Mouse (Mus musculus) MEL (cell line): ENCODE measurements around the gene Gsta2. TPM values are rescaled to one million over a fixed set of nuclear protein-coding genes. Genes with fewer than 3 reads are reported as not detected.
A peak's percentile ranks its signal among the peaks of the same experiment; 100 is the strongest.

Experiments used
- DNase-seq: peaks from one replicate; pipeline ENCODE4 v3.0.0; 2011; ENCODE audit warnings: low read depth, low spot score
- H3K27ac ChIP-seq: 2 replicates; pipeline ENCODE4 v1.5.1; 2012; ENCODE audit warnings: low read depth, mild to moderate bottlenecking, control low read depth, low read length, moderate library complexity; ENCODE audit not compliant: control insufficient read depth
- H3K27me3 ChIP-seq, 2 experiments: fragments of 150-350 bp in 1 of 2; sonication (generic) in 1 of 2; 2 replicates each; pipeline ENCODE4 v1.6.1; 2012; ENCODE audit warnings: low read length in 2 of 2, mild to moderate bottlenecking in 2 of 2, improper control_type of control experiment in 1 of 2, moderate library complexity in 1 of 2; ENCODE audit not compliant: insufficient read depth in 2 of 2, control insufficient read depth in 1 of 2
- H3K36me3 ChIP-seq, 2 experiments: 2 replicates each; pipeline ENCODE4 v1.6.1; 2012 to 2014; ENCODE audit warnings: low read length in 2 of 2, improper control_type of control experiment in 1 of 2, inconsistent platforms in 1 of 2, mild to moderate bottlenecking in 1 of 2; ENCODE audit not compliant: insufficient read depth in 2 of 2, control insufficient read depth in 1 of 2
- H3K4me1 ChIP-seq, 2 experiments: fragments of 150-350 bp in 1 of 2; sonication (generic) in 1 of 2; 2 replicates each; pipeline ENCODE4 v1.6.1; 2012; ENCODE audit warnings: low read length in 2 of 2, improper control_type of control experiment in 1 of 2, mild to moderate bottlenecking in 1 of 2; ENCODE audit not compliant: insufficient read depth in 2 of 2, control insufficient read depth in 1 of 2
- H3K4me3 ChIP-seq, 2 experiments: fragments of 150-350 bp in 1 of 2; sonication (generic) in 1 of 2; 2 replicates each; pipeline ENCODE4 v1.5.1; 2012; ENCODE audit warnings: low read depth in 2 of 2, low read length in 2 of 2, mild to moderate bottlenecking in 2 of 2, moderate library complexity in 2 of 2, control low read depth in 1 of 2, improper control_type of control experiment in 1 of 2; ENCODE audit not compliant: control insufficient read depth in 1 of 2, insufficient read depth in 1 of 2
- H3K79me2 ChIP-seq: 2 replicates; pipeline ENCODE4 v1.6.1; 2012; ENCODE audit warnings: mild to moderate bottlenecking, low read length, moderate library complexity; ENCODE audit not compliant: control insufficient read depth, poor library complexity, insufficient read depth
- H3K9ac ChIP-seq: 2 replicates; pipeline ENCODE4 v1.6.1; 2012; ENCODE audit warnings: low read depth, mild to moderate bottlenecking, control low read depth, low read length, moderate library complexity; ENCODE audit not compliant: control insufficient read depth, poor library complexity, severe bottlenecking
- H3K9me3 ChIP-seq: fragments of 150-350 bp; sonication (generic); replicated peaks from 2 replicates; pipeline ENCODE4 v1.6.1; 2012; ENCODE audit warnings: mild to moderate bottlenecking, low read length, improper control_type of control experiment, moderate library complexity; ENCODE audit not compliant: insufficient read depth
- CTCF ChIP-seq, 3 experiments: IDR thresholded peaks in 2 of 3; conservative IDR thresholded peaks in 1 of 3; 2 replicates each; pipeline ENCODE4 v1.5.1; 2011 to 2012; ENCODE audit warnings: low read length in 3 of 3, low read depth in 2 of 3, mild to moderate bottlenecking in 2 of 3, improper control_type of control experiment in 1 of 3, inconsistent platforms in 1 of 3, mixed read lengths in 1 of 3, moderate library complexity in 1 of 3; ENCODE audit not compliant: control insufficient read depth in 1 of 3, insufficient read depth in 1 of 3, poor library complexity in 1 of 3, severe bottlenecking in 1 of 3
- EP300 ChIP-seq, 2 experiments: IDR thresholded peaks; 2 replicates each; pipeline ENCODE4 v1.6.1; 2011; ENCODE audit warnings: improper control_type of control experiment in 2 of 2, low read length in 2 of 2, low read depth in 1 of 2, mild to moderate bottlenecking in 1 of 2
- GABPA ChIP-seq: IDR thresholded peaks from 2 replicates; pipeline ENCODE4 v1.6.1; 2012; ENCODE audit warnings: low read depth, mild to moderate bottlenecking, inconsistent platforms, low read length, improper control_type of control experiment, moderate library complexity
- GATA1 ChIP-seq: IDR thresholded peaks from 2 replicates; pipeline ENCODE4 v1.6.1; 2011; ENCODE audit warnings: low read depth, low read length, improper control_type of control experiment
- MAZ ChIP-seq: IDR thresholded peaks from 2 replicates; pipeline ENCODE4 v1.6.1; 2012; ENCODE audit warnings: low read depth, mild to moderate bottlenecking, inconsistent platforms, low read length, improper control_type of control experiment
- MXI1 ChIP-seq: IDR thresholded peaks from 2 replicates; pipeline ENCODE4 v1.6.1; 2011; ENCODE audit warnings: mild to moderate bottlenecking, low read depth, low read length, improper control_type of control experiment
- RAD21 ChIP-seq: IDR thresholded peaks from 2 replicates; pipeline ENCODE4 v1.6.1; 2011; ENCODE audit warnings: mild to moderate bottlenecking, low read depth, low read length, improper control_type of control experiment
- RCOR1 ChIP-seq: IDR thresholded peaks from 2 replicates; pipeline ENCODE4 v1.6.1; 2012; ENCODE audit warnings: low read depth, mild to moderate bottlenecking, inconsistent platforms, low read length, improper control_type of control experiment
- SMC3 ChIP-seq: IDR thresholded peaks from 2 replicates; pipeline ENCODE4 v1.6.1; 2011; ENCODE audit warnings: low read depth, low read length, improper control_type of control experiment
- TCF12 ChIP-seq: IDR thresholded peaks from 2 replicates; pipeline ENCODE4 v1.6.1; 2014; ENCODE audit warnings: low read depth, mild to moderate bottlenecking, inconsistent platforms, low read length, improper control_type of control experiment, moderate library complexity
- ZC3H11A ChIP-seq: IDR thresholded peaks from 2 replicates; pipeline ENCODE4 v1.6.1; 2012; ENCODE audit warnings: low read depth, mild to moderate bottlenecking, inconsistent platforms, low read length, improper control_type of control experiment
- ZMIZ1 ChIP-seq: IDR thresholded peaks from 2 replicates; pipeline ENCODE4 v1.6.1; 2012; ENCODE audit warnings: low read depth, mild to moderate bottlenecking, inconsistent platforms, low read length, improper control_type of control experiment, moderate library complexity
- ZNF384 ChIP-seq: IDR thresholded peaks from 2 replicates; pipeline ENCODE4 v1.6.1; 2012; ENCODE audit warnings: low read depth, mild to moderate bottlenecking, inconsistent platforms, low read length, improper control_type of control experiment
- polyA plus RNA-seq, 2 experiments: library from polyadenylated mRNA; stranded (reverse) in 1 of 2; unstranded in 1 of 2; fragments of >175 nt in 1 of 2; fragments of >200 nt in 1 of 2; gene quantifications; 2 replicates each; pipeline versions ENCODE4 v1.2.1 to v1.2.4; 2012; ENCODE audit warnings: low replicate concordance in 2 of 2, low read depth in 1 of 2; ENCODE audit not compliant: insufficient read length in 2 of 2, insufficient read depth in 1 of 2, missing spikeins in 1 of 2
- total RNA-seq: library from RNA; depleted of rRNA; stranded (reverse); fragments of 300-350 nt; gene quantifications from 2 replicates; pipeline ENCODE4 v1.2.3, GENCODE M21; 2012

Gene Gsta2
- total and polyA plus RNA-seq, 3 experiments = not detected

DNA sequence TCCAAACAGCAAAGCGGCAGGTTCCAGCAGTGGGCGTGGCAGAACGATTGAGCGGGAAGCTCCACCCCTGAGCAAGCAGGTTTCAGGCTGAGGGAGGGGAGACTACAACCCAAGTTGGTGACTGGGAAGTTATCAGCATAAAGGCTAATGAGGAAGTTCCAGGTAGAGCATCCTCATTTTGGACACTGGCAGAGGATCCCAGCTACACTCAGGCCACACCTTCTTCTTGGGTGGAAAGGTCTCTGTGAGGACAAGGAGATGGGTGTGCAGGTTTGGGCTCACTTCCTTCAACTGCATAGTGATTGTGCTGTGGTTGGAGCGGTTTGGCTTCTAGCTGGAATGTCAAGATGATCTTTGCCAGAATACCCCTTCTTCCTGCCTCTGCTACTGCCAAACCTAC lies 34.4 kb upstream of the Gsta2 start:
- peaks cover 4% of the 10 kb centered on the region for H3K79me2 ChIP-seq
- TF ChIP-seq CTCF (IDR thresholded peaks at IDR 0.05 in 2 of 3, conservative IDR thresholded peaks at IDR 0.05 in 1 of 3; ENCODE audit: control insufficient read depth in 1 of 3, insufficient read depth in 1 of 3, low read depth in 2 of 3, low read length in 3 of 3, poor library complexity in 1 of 3, severe bottlenecking in 1 of 3) = no peak
- TF ChIP-seq GATA1 = no peak
- H3K4me3 ChIP-seq = no peak overlapping the region
- peak; percentile 54 for DNase-seq
- no peak overlapping the region for H3K9ac ChIP-seq
- H3K4me1 ChIP-seq = peaks cover 4 to 9% of the 10 kb centered on the region in 2 experiments; a peak in 3 of 4 replicates
- H3K9me3 ChIP-seq = no peaks in the 10 kb centered on the region
- H3K36me3 ChIP-seq = peaks cover 0 to 6% of the 10 kb centered on the region in 2 experiments; a peak in 2 of 4 replicates
- H3K27me3 ChIP-seq = no peaks in the 10 kb centered on the region
- H3K27ac ChIP-seq = no peak overlapping the region

DNA sequence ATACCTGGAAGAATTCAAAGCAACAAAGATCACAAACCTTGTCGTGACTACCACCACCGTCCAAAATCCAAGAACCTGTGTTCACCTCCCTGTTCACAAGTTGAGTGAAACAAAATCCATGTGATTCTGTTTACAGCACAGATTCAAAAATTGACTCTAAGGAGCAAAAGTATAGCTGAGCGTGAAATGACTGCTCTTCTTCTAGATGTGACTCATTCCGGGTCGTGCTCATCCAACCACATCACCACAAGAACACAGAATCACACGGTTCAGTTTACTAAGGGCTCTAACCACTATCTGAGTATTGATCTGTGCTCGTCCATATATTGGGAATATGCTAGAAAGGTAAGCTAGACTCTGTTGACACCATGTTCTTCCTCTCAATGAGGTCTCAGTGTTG lies 31.4 kb upstream of the Gsta2 start:
- Histone ChIP-seq H3K36me3 (0 out of 4 replicates have a peak, but pooled peaks cover 0 to 2% of the 10 kb centered on the region in 2 experiments), H3K9ac (no peak overlapping the region), H3K79me2 (no peaks in the 10 kb centered on the region), H3K4me1 (peaks cover 0 to 3% of the 10 kb centered on the region in 2 experiments; a peak in 1 of 4 replicates), H3K9me3 (no peaks in the 10 kb centered on the region), H3K4me3 (no peak overlapping the region), H3K27me3 (no peaks in the 10 kb centered on the region; a peak in 1 of 4 replicates), H3K27ac (no peak overlapping the region)
- TF ChIP-seq ZMIZ1 = no peak
- TF ChIP-seq MAZ = no peak
- no peak for TF ChIP-seq MXI1
- no peak for TF ChIP-seq RCOR1
- DNase-seq = no peak

DNA sequence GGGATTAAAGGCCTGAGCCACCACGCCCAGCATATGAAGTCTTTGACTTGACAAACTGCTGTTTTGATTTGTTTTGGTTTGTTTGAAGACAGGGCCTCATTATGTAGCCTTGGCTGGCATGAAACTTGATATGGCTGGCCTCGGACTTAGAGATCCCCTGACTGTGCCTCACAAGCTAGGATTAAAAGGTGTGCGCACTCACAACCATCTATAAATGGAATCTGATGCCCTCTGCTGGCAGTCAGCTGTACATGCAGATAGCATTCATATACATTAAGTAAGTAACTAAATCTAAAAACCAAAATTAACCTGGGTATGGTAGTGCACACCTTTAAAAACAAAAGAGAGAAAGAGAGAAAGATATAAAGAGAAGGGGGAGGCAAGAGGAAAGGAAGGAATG lies 30.3 kb upstream of the Gsta2 start:
- no peaks in the 10 kb centered on the region for H3K9me3 ChIP-seq
- peaks cover 0 to 3% of the 10 kb centered on the region in 2 experiments; a peak in 1 of 4 replicates for H3K4me1 ChIP-seq
- peak; percentile 60 for DNase-seq
- H3K36me3 ChIP-seq = 0 out of 4 replicates have a peak, but pooled peaks cover 0 to 2% of the 10 kb centered on the region in 2 experiments
- H3K4me3 ChIP-seq = no peak overlapping the region
- no peaks in the 10 kb centered on the region for H3K79me2 ChIP-seq
- peak; percentile 89 for TF ChIP-seq SMC3
- TF ChIP-seq TCF12 = no peak
- no peak for TF ChIP-seq ZNF384
- no peak for TF ChIP-seq EP300 (IDR thresholded peaks at IDR 0.05; ENCODE audit: low read depth in 1 of 2, low read length in 2 of 2)
- TF ChIP-seq GABPA = no peak
- TF ChIP-seq CTCF (IDR thresholded peaks at IDR 0.05 in 2 of 3, conservative IDR thresholded peaks at IDR 0.05 in 1 of 3; ENCODE audit: control insufficient read depth in 1 of 3, insufficient read depth in 1 of 3, low read depth in 2 of 3, low read length in 3 of 3, poor library complexity in 1 of 3, severe bottlenecking in 1 of 3) = peak; percentile 58 to 87 (median 77)
- no peak for TF ChIP-seq RCOR1
- peak; percentile 57 for TF ChIP-seq ZC3H11A
- TF ChIP-seq RAD21 = peak; percentile 71
- TF ChIP-seq, all 39 proteins: peak for 4
- Histone ChIP-seq H3K27ac (no peak overlapping the region), H3K9ac (no peak overlapping the region), H3K27me3 (no peaks in the 10 kb centered on the region; a peak in 1 of 4 replicates)
